Mouse (Mus musculus) hindbrain, postnatal 0 days (tissue): Measurements from ENCODE around the gene Hivep3. TPM values are rescaled to one million over a fixed set of nuclear protein-coding genes. Genes with fewer than 3 reads are reported as not detected.

Source experiments
- ATAC-seq: fragments of 200-750 bp; cut with Nextera tagmentation; 2 replicates; pipeline ENCODE4 v1.8.0; 2017; ENCODE audit warnings: mild to moderate bottlenecking, moderate TSS enrichment, moderate library complexity
- DNase-seq: peaks from one replicate; pipeline ENCODE4 v3.0.0-alpha.2; 2015; ENCODE audit warnings: low spot score
- H3K27ac ChIP-seq: fragments of 300-500 bp; sonication (generic); 2 replicates; pipeline ENCODE4 v1.5.1; 2014; ENCODE audit warnings: mild to moderate bottlenecking
- H3K27me3 ChIP-seq: fragments of 300-500 bp; sonication (generic); 2 replicates; pipeline ENCODE4 v1.6.1; 2014; ENCODE audit warnings: low read length, mixed read lengths; ENCODE audit not compliant: insufficient read depth
- H3K36me3 ChIP-seq: fragments of 300-500 bp; sonication (generic); 2 replicates; pipeline ENCODE4 v1.6.1; 2014; ENCODE audit warnings: low read length, mixed read lengths; ENCODE audit not compliant: insufficient read depth
- H3K4me1 ChIP-seq: fragments of 300-500 bp; sonication (generic); 2 replicates; pipeline ENCODE4 v1.6.1; 2014; ENCODE audit warnings: antibody characterized with exemption, low read length, mixed read lengths; ENCODE audit not compliant: insufficient read depth
- H3K4me2 ChIP-seq: fragments of 300-500 bp; sonication (generic); 2 replicates; pipeline ENCODE4 v1.6.1; 2014; ENCODE audit warnings: low read depth, mild to moderate bottlenecking, low read length, moderate library complexity, mixed read lengths
- H3K4me3 ChIP-seq: fragments of 300-500 bp; sonication (generic); 2 replicates; pipeline ENCODE4 v1.5.1; 2014; ENCODE audit warnings: low read length
- H3K9ac ChIP-seq: fragments of 300-500 bp; sonication (generic); replicated peaks from 2 replicates; pipeline ENCODE4 v1.6.1; 2014; ENCODE audit warnings: mild to moderate bottlenecking, low read length, moderate library complexity, mixed read lengths
- H3K9me3 ChIP-seq: fragments of 300-500 bp; sonication (generic); 2 replicates; pipeline ENCODE4 v1.6.1; 2016; ENCODE audit warnings: low read length, mixed read lengths
- CTCF ChIP-seq: IDR thresholded peaks from 2 replicates; pipeline ENCODE4 v1.5.1; 2016; ENCODE audit warnings: antibody characterized with exemption, control low read depth, low read depth
- WGBS: fragments of 180-500 bp; shearing (Covaris S2); extraction: QIAGEN DNeasy Blood & Tissue Kit; methylation state at CpG from one replicate; pipeline ENCODE4 v1.1.7; 2014; 5-methylcytosine and 5-hydroxymethylcytosine counted together
- polyA plus RNA-seq: library from polyadenylated mRNA; unstranded; fragments of >200 nt; fragmentation: Nextera tagmentation; extraction: Ambion mirVana; gene quantifications from 2 replicates; pipeline ENCODE4 v1.2.1, GENCODE M21; 2015
- total RNA-seq: library from RNA; depleted of rRNA; stranded (reverse); fragments of >200 nt; gene quantifications from 2 replicates; pipeline ENCODE4 v1.2.3, GENCODE M21; 2014

The Hivep3 gene
- total and polyA plus RNA-seq, 2 experiments from 2014 or later = 11.0 to 15.1 TPM

DNA sequence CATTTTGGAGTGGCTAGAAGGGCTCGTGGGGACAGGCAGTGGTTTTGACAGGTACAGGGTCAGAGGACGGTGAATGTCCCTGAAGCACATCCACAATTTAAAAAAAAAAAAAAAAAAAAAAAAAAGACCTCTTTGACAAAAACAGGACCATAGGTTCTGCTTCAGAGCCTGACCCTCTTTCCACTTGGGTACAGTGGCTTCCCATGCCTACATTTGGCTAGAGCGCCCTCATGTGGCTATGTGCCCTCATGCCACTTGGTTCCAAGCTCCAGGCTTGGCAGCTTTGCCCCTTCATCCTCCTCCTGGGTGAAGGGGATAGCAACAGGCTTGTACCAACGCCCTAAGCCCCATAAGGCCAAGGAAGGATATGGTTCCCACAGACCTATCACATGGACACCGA lies 371.0 kb downstream of the Hivep3 start:
- WGBS = 59% methylated on average over 5 of the region's 5 CpGs
- peak; percentile 82 for DNase-seq
- Histone ChIP-seq H3K27ac (no peak overlapping the region), H3K36me3 (peaks cover 2% of the 10 kb centered on the region; the same call in 1 of the 2 replicates), H3K27me3 (no peaks in the 10 kb centered on the region), H3K4me1 (no peaks in the 10 kb centered on the region), H3K4me2 (no peak overlapping the region), H3K9ac (no peak overlapping the region), H3K9me3 (peaks cover 2% of the 10 kb centered on the region; the same call in 1 of the 2 replicates), H3K4me3 (no peak overlapping the region)
- no peak for ATAC-seq
- TF ChIP-seq CTCF = peak; percentile 88

GRCm38 (mm10) chr4:120106362-120106761 lies 372.8 kb downstream of the Hivep3 start:
- H3K4me3 ChIP-seq = no peak overlapping the region
- 84% methylated on average over 3 of the region's 3 CpGs for WGBS
- TF ChIP-seq CTCF = no peak
- H3K36me3 ChIP-seq = peaks cover 2% of the 10 kb centered on the region; the same call in 1 of the 2 replicates
- H3K27me3 ChIP-seq = no peaks in the 10 kb centered on the region
- ATAC-seq = no peak
- no peaks in the 10 kb centered on the region for H3K9me3 ChIP-seq
- DNase-seq = no peak
- no peak overlapping the region for H3K27ac ChIP-seq
- no peak overlapping the region for H3K9ac ChIP-seq
- H3K4me1 ChIP-seq = no peaks in the 10 kb centered on the region
- no peak overlapping the region for H3K4me2 ChIP-seq

DNA sequence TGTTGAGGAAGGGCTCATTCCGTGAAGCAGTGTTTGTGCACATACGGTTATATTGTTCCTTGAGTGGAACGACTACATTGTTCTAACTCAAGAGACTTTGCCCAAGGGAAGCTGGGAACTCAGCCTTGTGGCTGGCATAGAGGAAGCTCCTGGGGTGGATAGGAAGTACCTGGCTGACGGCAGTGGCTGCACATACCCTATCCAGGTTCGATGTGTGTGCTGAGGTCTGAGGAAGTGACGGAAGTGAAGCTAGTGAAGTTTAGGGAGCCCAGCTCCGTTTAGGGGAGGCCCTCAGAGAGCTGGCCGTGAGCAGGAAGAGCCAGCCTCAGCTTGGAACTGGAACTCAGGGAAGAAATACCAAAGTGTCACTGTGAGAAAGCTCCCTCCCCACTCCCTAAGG lies 374.2 kb downstream of the Hivep3 start:
- Histone ChIP-seq H3K4me1 (no peaks in the 10 kb centered on the region), H3K27me3 (no peaks in the 10 kb centered on the region), H3K9ac (no peak overlapping the region), H3K9me3 (no peaks in the 10 kb centered on the region), H3K4me2 (no peak overlapping the region), H3K36me3 (peaks cover 2% of the 10 kb centered on the region; the same call in 1 of the 2 replicates), H3K27ac (no peak overlapping the region), H3K4me3 (no peak overlapping the region)
- no peak for ATAC-seq
- DNase-seq = no peak
- 77% methylated on average over 8 of the region's 8 CpGs for WGBS
- TF ChIP-seq CTCF = no peak

DNA sequence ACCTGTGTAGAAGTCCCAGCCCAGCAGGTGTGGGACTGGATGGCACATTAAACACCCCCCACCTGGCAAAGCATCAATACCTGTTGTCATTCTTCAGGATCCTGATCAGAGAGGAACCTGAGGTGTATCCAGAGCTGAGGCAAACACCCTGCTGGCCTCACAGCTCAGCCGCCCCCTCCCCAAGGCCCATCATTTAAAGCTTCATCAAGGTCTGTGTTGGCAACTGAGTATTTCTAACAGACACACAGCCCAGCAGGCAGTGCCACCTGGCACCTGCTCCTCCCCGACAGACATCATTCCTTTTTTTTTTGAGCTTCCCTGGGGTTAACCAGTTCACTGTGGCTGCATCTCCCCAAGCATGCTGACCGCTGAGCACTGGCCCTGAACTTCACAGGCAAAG lies 381.9 kb downstream of the Hivep3 start:
- Histone ChIP-seq H3K27me3 (no peaks in the 10 kb centered on the region), H3K9me3 (no peaks in the 10 kb centered on the region), H3K4me1 (no peaks in the 10 kb centered on the region), H3K9ac (no peak overlapping the region), H3K27ac (no peak overlapping the region), H3K36me3 (no peaks in the 10 kb centered on the region), H3K4me3 (no peak overlapping the region), H3K4me2 (no peak overlapping the region)
- DNase-seq (no peak), ATAC-seq (no peak)
- WGBS = 80% methylated on average over 3 of the region's 3 CpGs
- no peak for TF ChIP-seq CTCF

DNA sequence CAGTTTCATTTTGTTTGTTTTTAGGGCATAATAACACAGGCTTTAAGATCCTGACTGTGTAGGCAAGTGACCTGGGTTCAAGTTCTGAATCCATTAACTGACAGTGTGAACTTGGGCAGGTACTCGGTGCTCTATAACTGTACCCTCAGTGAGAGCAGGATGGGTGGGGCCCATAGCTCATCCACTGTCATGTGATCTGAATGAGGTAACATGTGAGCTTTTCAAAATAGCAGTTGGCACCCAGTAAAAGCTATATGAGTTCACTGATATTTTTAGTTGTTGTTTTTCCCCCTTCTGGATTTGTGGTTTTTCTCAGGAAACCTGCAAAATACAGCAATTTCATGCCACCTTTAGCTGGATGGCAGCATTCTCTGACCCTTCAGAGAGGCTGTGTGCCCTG lies 382.7 kb downstream of the Hivep3 start:
- no peaks in the 10 kb centered on the region for H3K4me1 ChIP-seq
- ATAC-seq (no peak), DNase-seq (no peak)
- H3K9me3 ChIP-seq = no peaks in the 10 kb centered on the region
- no peak overlapping the region for H3K9ac ChIP-seq
- TF ChIP-seq CTCF = no peak
- H3K4me2 ChIP-seq = no peak overlapping the region
- H3K4me3 ChIP-seq = no peak overlapping the region
- no peak overlapping the region for H3K27ac ChIP-seq
- H3K36me3 ChIP-seq = no peaks in the 10 kb centered on the region
- H3K27me3 ChIP-seq = no peaks in the 10 kb centered on the region
- 84% methylated on average over 1 of the region's 1 CpGs for WGBS

GRCm38 (mm10) chr4:120120276-120120675 lies 386.7 kb downstream of the Hivep3 start:
- H3K9me3 ChIP-seq = no peaks in the 10 kb centered on the region
- no peak overlapping the region for H3K27ac ChIP-seq
- no peak overlapping the region for H3K9ac ChIP-seq
- 0 out of 2 replicates have a peak, but pooled peaks cover 5% of the 10 kb centered on the region for H3K36me3 ChIP-seq
- peak; percentile 94 for TF ChIP-seq CTCF
- no peaks in the 10 kb centered on the region for H3K27me3 ChIP-seq
- 38% methylated on average over 8 of the region's 8 CpGs for WGBS
- DNase-seq = peak; percentile 80
- no peak overlapping the region for H3K4me2 ChIP-seq
- peak; percentile 69 for ATAC-seq
- no peak overlapping the region for H3K4me3 ChIP-seq
- H3K4me1 ChIP-seq = no peaks in the 10 kb centered on the region

DNA sequence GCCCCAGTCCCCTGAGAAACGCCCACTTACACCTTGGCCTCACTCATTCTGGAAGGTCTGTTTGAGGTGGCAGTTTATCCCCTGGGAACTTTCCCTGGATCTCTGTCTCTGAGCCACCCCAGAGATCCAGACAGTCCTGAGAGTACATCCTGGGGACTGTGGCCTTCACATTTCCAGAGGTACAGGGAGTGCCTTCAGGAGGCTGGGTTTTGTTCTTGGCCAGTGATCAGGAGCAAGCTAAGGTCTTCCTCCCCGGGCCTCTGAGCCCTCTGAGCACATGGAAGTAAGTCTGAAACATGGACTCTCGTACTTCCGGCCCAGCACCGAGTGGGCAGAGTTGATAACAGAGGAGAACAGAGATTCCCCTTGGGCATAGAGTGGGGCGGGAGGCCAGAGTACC lies 391.1 kb downstream of the Hivep3 start:
- no peak overlapping the region for H3K4me3 ChIP-seq
- H3K9ac ChIP-seq = no peak overlapping the region
- 80% methylated on average over 6 of the region's 6 CpGs for WGBS
- no peaks in the 10 kb centered on the region for H3K27me3 ChIP-seq
- H3K4me1 ChIP-seq = no peaks in the 10 kb centered on the region
- DNase-seq (no peak), ATAC-seq (no peak)
- H3K4me2 ChIP-seq = no peak overlapping the region
- 0 out of 2 replicates have a peak, but pooled peaks cover 5% of the 10 kb centered on the region for H3K36me3 ChIP-seq
- no peak overlapping the region for H3K27ac ChIP-seq
- H3K9me3 ChIP-seq = no peaks in the 10 kb centered on the region
- no peak for TF ChIP-seq CTCF
